Mouse (Mus musculus): Measurements from ENCODE around the gene Trp53i13. TPM values are rescaled to one million over a fixed set of nuclear protein-coding genes. Genes with fewer than 3 reads are reported as not detected.

Trp53i13 gene
- 17.0 TPM for polyA plus RNA-seq (2017; shearing (Covaris generic))

GRCm38 (mm10) chr11:77515637-77516552 is at the start of gene Trp53i13:
Gene Trp53i13, minus strand, starts transcription at chr11:77515980.

DNA sequence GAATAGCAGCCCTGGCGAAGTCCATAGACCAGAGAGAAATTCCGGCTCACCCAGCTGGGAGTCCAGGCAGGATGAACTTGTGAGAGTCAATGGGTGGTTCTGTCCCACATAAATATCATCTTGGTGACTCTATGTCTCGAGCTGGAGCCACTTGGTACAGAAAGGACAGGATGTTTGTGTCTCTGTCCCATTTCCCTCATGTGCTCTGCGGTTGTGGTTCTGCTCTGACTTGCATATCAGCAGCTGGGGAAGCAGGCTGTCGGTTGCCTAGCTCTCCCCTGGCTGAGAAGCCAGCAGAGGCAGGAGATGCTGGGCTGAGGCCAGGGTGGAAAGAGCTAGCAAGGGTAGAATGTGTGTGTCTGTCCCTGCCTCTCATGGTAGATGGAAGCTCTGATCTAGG is 3.3 kb upstream of the Trp53i13 start, which contains the start of gene Gm10392:
Gene Gm10392 (minus strand): TSS at position 156 of the 400 bp plus-strand sequence.

DNA sequence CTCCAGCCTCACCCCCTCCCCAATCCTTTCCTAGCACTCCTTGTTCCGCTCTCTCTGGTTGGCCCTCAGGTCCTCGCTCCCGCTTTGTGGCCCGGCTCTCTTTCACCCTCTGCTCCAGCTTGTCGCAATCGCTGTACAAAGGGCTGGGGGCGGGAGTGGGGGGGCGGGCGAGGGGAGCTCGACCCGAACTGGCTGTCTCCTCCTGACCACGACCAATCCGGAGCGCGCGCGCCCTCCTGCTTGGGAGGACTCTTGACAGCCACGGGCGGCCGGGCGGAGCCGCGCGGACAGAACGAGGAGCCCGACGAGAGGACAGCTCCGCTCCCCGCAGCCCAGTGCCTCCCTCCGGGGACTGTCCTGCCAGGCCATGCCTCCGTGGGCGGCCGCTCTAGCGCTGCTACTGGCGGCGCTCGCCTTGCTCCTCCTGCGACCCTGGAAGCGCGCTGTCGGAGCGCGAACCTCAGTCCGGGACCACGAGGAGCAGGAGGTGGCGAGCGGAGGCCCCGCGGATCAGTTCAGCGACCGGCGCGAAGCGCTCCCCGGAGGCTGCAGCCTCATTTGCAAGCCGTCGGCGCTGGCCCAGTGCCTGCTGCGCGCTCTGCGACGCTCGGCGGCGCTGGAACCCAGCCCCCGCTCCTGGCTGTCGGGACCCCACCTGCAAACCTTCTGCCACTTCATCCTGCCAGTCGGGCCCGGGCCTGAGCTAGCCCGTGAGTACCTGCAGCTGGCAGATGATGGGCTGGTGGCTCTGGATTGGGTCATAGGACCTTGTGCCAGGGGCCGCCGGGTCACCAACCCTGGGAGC is 746 bp downstream of the Trp53i13 start, which contains the start of gene Abhd15:
Gene Abhd15 (plus strand): TSS at position 290 of the 805 bp plus-strand sequence.

GRCm38 (mm10) chr11:77493512-77494343 is 22.1 kb downstream of the Trp53i13 start, which contains the start of gene Git1:
Gene Git1, plus strand, starts transcription at chr11:77493562.

GRCm38 (mm10) chr11:77489591-77490235 is 26.1 kb downstream of the Trp53i13 start, which contains the start of gene Ankrd13b:
Gene Ankrd13b, minus strand, starts transcription at chr11:77489678.

GRCm38 (mm10) chr11:77462283-77463100 is 53.3 kb downstream of the Trp53i13 start, which contains the start of gene Coro6:
Gene Coro6, plus strand, starts transcription at chr11:77462411.

Other genes starting within 250 kb of the Trp53i13 start
- not detected for gene Coro6, start 53.6 kb downstream of the Trp53i13 start, polyA plus RNA-seq (2017; shearing (Covaris generic))
- gene Ankrd13b, start 26.3 kb downstream of the Trp53i13 start, polyA plus RNA-seq (2017; shearing (Covaris generic)) = 0.76 TPM
- 6.9 TPM for gene Git1, start 22.4 kb downstream of the Trp53i13 start, polyA plus RNA-seq (2017; shearing (Covaris generic))
- gene Abhd15, start 859 bp downstream of the Trp53i13 start, polyA plus RNA-seq (2017; shearing (Covaris generic)) = 1.9 TPM
- gene Gm10392, start 3.2 kb upstream of the Trp53i13 start, polyA plus RNA-seq (2017; shearing (Covaris generic)) = 0.73 TPM
- 7.1 TPM for gene Taok1, start 91.8 kb upstream of the Trp53i13 start, polyA plus RNA-seq (2017; shearing (Covaris generic))
- gene Nufip2, start 170.2 kb upstream of the Trp53i13 start, polyA plus RNA-seq (2017; shearing (Covaris generic)) = 83.4 TPM
- gene Cryba1, start 209.3 kb upstream of the Trp53i13 start, polyA plus RNA-seq (2017; shearing (Covaris generic)) = 0.20 TPM
- 69.4 TPM for gene Myo18a, start 247.3 kb upstream of the Trp53i13 start, polyA plus RNA-seq (2017; shearing (Covaris generic))

All from CD4-positive, CD25-positive, alpha-beta regulatory T cell, adult 9 weeks (primary cell).